Mouse (Mus musculus) liver, adult 2 months (tissue): Measurements from ENCODE around the gene Wnt5b.

Experiments used
- CTCF ChIP-seq: fragments of 200-500 bp; IDR thresholded peaks from 2 replicates; pipeline ENCODE4 v1.5.1; 2011; ENCODE audit warnings: low read depth, low read length, control low read depth
- POLR2A ChIP-seq: fragments of 200-500 bp; IDR thresholded peaks from 2 replicates; pipeline ENCODE4 v1.6.1; 2011; ENCODE audit warnings: low read length, control low read depth; ENCODE audit not compliant: insufficient read depth; ENCODE audit errors: extremely low read depth

DNA sequence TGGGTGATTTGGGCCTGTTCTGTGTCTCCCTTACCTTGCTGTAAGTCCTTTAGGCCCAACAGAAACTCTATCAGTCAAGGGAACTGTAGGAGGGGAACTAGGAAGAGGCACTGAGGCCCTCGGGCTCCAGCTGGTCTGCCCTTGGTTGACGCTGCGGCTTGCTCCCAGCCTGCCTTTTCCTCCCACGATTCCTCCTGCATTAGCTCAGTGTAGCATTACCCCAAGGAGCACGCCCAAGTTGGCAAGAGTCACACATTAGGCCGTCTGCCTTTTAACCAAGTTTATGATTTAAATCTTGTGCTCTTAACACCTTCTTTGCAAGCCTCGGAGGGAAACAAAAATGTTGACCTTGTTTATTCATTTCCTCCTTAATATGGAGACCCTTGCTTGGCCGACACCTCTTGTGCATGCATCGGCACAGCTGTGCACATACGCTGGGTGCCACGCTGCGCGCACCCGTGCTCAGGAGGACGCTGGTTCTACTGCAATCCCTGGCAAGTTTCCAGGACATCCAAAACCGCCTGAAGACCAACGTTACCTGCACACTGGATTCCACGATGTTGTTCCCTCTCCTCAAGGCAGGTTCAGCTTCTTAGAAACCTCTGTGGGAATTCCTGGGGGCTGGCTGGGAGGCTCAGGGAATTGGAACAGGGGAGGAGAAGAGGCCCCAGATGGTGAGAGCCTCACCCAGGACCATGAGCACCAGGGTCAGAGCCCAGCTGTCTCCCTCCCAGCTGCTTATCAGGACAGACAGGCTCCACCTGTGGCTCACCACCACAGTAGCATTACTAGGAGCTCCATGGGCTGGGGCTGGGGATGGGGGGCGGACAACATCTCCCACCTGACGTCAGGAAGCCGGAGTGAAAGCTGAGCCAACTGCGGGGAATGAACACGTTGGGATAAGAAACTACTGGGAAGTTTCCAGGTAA lies 21.6 kb upstream of the Wnt5b start:
- TF ChIP-seq CTCF (no peak), POLR2A (no peak)
